Mouse (Mus musculus): ENCODE data around the gene Msl3l2. TPM values are rescaled to one million over a fixed set of nuclear protein-coding genes. Genes with fewer than 3 reads are reported as not detected.

Msl3l2 gene
- 7.7 and 10.0 TPM in 2 replicates for polyA plus RNA-seq (2014; fragmentation: Nextera tagmentation; extraction: Ambion mirVana)

DNA sequence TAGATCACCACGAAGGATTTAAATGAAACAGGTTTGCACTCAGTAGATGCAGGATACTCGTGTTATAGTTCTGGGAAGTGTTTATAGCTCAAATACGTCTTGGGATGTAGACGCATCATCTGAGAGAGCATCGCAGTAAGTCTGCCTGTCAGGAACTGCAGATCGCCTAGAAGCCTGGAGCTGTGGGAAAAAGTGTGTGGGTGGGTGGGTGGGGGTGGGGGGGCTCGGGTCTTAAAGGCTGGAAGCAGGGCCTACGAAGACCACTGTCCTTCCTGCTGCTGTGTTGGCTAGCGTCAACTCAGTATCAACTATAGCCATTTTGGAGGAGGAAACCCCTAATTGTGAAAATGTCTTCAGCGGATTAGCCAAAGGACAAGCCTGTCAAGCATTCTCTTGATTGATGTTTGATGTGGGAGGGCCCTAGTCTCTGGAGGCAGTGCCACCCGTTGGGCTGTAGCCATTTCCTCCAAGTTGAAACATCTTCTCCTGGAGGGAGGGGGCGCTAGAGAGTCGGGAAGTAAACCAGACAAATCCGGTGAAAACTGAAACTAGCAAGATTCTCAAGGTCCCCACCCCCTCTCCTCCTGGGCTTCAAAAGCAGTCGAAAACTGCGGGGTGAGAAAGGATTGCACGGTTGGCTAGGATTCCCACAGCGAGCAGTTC, at the start of gene Msl3l2:
TSS of gene Msl3l2 (plus strand) at position 585 of the 663 bp plus-strand sequence.
- Histone ChIP-seq H3K27ac (ENCODE audit: low read depth, low read length) (no peak within 1 kb of the TSS), H3K9me3 (ENCODE audit: control insufficient read depth, low read length) (no peaks in the 10 kb centered on the region), H3K27me3 (ENCODE audit: control insufficient read depth, insufficient read depth, low read length) (no peaks in the 10 kb centered on the region), H3K4me2 (ENCODE audit: low read depth) (no peak within 1 kb of the TSS), H3K4me1 (ENCODE audit: control insufficient read depth, insufficient read depth, low read length) (no peaks in the 10 kb centered on the region), H3K9ac (ENCODE audit: low read length) (no peak within 1 kb of the TSS), H3K36me3 (ENCODE audit: control insufficient read depth, insufficient read depth, low read length) (no peaks in the 10 kb centered on the region), H3K4me3 (ENCODE audit: low read depth, low read length) (no peak within 1 kb of the TSS)
- DNase-seq (ENCODE audit: low spot score) (peak; percentile 77), ATAC-seq (ENCODE audit: insufficient read depth, low FRiP score, low TSS enrichment) (peak; percentile 61)
- WGBS, result 28% methylated on average over 18 of the region's 18 CpGs

DNA sequence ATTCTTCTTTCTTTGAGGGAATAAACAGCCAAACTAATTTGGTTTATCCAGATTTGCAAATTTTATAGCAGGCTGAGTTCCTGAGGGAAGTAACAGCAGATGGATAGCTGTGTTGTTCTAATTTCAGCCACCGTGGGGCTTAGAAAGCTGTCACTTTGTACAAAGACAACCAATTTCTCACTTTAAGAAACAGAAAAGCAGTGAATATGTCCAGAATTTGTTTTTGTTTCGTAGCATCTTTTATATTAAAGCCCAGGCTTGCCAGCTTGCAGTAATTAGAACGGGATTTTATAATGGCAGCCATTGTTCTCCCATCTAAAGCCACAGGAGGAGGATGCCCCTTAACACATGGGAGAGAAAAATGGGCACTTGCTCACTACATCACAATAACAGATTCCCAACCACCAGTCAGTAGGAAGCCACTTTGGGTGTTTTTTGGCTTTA, 47.7 kb upstream of the Msl3l2 start:
- Histone ChIP-seq H3K4me1 (ENCODE audit: control insufficient read depth, insufficient read depth, low read length) (no peaks in the 10 kb centered on the region), H3K27ac (ENCODE audit: low read depth, low read length) (no peak overlapping the region), H3K36me3 (ENCODE audit: control insufficient read depth, insufficient read depth, low read length) (no peaks in the 10 kb centered on the region), H3K9me3 (ENCODE audit: control insufficient read depth, low read length) (no peaks in the 10 kb centered on the region), H3K4me2 (ENCODE audit: low read depth) (no peak overlapping the region), H3K27me3 (ENCODE audit: control insufficient read depth, insufficient read depth, low read length) (no peaks in the 10 kb centered on the region), H3K9ac (ENCODE audit: low read length) (no peak overlapping the region), H3K4me3 (ENCODE audit: low read depth, low read length) (no peak overlapping the region)
- ATAC-seq (ENCODE audit: insufficient read depth, low FRiP score, low TSS enrichment) (no peak), DNase-seq (ENCODE audit: low spot score) (no peak)
- WGBS, result 56% methylated on average over 3 of the region's 3 CpGs

DNA sequence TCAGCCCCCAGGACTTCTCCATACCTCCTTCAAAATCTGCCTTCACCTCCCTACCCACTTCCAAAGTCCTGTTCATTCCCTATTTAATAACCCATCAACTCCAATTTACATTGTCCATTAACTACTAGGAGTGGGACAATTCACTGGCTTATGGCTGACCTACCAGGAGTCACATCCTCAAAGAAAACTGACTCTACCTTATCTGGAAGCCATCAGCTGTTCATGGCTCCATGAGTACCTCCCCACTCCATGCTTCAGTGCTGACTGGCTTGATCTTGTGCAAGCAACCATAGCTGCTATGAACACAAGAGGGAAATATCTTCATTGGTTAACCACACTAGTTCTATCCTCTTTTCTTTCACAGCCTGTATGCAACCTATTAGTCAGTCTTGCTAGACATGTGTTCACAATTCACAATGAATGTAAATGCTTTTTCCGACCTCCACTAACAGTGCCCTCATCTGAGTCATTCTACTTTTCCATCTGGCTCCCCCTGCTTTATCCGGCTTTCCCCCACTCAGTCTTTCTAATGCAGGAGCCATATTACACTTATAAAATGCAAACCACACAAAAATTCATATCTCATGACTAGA, 45.4 kb upstream of the Msl3l2 start:
- Histone ChIP-seq H3K36me3 (ENCODE audit: control insufficient read depth, insufficient read depth, low read length) (no peaks in the 10 kb centered on the region), H3K4me2 (ENCODE audit: low read depth) (no peak overlapping the region), H3K27ac (ENCODE audit: low read depth, low read length) (no peak overlapping the region), H3K9me3 (ENCODE audit: control insufficient read depth, low read length) (no peaks in the 10 kb centered on the region), H3K4me3 (ENCODE audit: low read depth, low read length) (no peak overlapping the region), H3K9ac (ENCODE audit: low read length) (no peak overlapping the region), H3K4me1 (ENCODE audit: control insufficient read depth, insufficient read depth, low read length) (no peaks in the 10 kb centered on the region), H3K27me3 (ENCODE audit: control insufficient read depth, insufficient read depth, low read length) (no peaks in the 10 kb centered on the region)
- WGBS, result 86% methylated on average over 2 of the region's 2 CpGs
- no peak for DNase-seq (ENCODE audit: low spot score)
- no peak for ATAC-seq (ENCODE audit: insufficient read depth, low FRiP score, low TSS enrichment)

DNA sequence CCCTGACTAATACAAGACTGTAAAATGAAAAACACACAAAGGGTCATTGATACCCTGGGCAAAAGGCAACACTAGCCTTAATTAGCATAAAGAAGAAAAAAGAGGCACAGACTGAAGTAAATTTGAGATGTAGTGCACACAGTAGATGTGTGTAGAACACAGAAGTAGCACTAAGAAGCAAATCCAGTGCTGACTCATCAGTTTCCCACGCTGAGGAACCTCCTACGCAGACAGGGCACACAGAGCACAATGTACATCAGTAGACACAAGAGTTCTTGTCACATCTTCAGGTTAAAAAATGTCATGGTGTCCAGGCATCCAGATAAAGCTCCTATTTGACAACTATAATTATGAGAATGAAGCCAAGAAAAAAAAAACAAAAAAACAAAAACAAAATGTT, 44.0 kb upstream of the Msl3l2 start:
- H3K27me3 ChIP-seq (ENCODE audit: control insufficient read depth, insufficient read depth, low read length), result no peaks in the 10 kb centered on the region
- H3K4me1 ChIP-seq (ENCODE audit: control insufficient read depth, insufficient read depth, low read length), result no peaks in the 10 kb centered on the region
- H3K9ac ChIP-seq (ENCODE audit: low read length), result no peak overlapping the region
- no peaks in the 10 kb centered on the region for H3K36me3 ChIP-seq (ENCODE audit: control insufficient read depth, insufficient read depth, low read length)
- no peaks in the 10 kb centered on the region for H3K9me3 ChIP-seq (ENCODE audit: control insufficient read depth, low read length)
- DNase-seq (ENCODE audit: low spot score), result no peak
- H3K4me3 ChIP-seq (ENCODE audit: low read depth, low read length), result no peak overlapping the region
- no peak overlapping the region for H3K4me2 ChIP-seq (ENCODE audit: low read depth)
- no peak for ATAC-seq (ENCODE audit: insufficient read depth, low FRiP score, low TSS enrichment)
- WGBS, result 85% methylated on average over 2 of the region's 2 CpGs
- no peak overlapping the region for H3K27ac ChIP-seq (ENCODE audit: low read depth, low read length)

DNA sequence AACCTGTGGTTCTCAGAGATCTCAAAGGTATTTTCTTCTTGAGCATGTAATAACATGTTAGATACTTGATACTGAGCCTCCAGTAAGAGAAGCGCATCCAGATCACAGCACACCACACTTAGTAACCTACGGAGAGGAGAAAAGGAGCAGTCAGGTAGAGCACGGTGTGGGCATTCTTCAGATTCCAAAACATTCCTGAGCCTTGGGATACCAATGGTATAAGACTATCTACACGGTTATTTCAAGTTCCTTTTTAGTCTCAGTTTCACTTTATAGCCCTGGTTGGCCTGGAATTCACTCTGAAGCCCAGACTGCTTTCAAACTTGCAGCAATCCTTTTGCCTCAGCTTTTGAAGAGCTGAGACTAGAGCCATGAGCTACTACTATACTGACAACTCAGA, 17.0 kb upstream of the Msl3l2 start:
- no peak for DNase-seq (ENCODE audit: low spot score)
- Histone ChIP-seq H3K4me1 (ENCODE audit: control insufficient read depth, insufficient read depth, low read length) (no peaks in the 10 kb centered on the region), H3K9me3 (ENCODE audit: control insufficient read depth, low read length) (no peaks in the 10 kb centered on the region), H3K4me3 (ENCODE audit: low read depth, low read length) (no peak overlapping the region), H3K27me3 (ENCODE audit: control insufficient read depth, insufficient read depth, low read length) (no peaks in the 10 kb centered on the region), H3K4me2 (ENCODE audit: low read depth) (no peak overlapping the region), H3K9ac (ENCODE audit: low read length) (no peak overlapping the region), H3K27ac (ENCODE audit: low read depth, low read length) (no peak overlapping the region), H3K36me3 (ENCODE audit: control insufficient read depth, insufficient read depth, low read length) (no peaks in the 10 kb centered on the region)
- 79% methylated on average over 4 of the region's 4 CpGs for WGBS
- ATAC-seq (ENCODE audit: insufficient read depth, low FRiP score, low TSS enrichment), result no peak

DNA sequence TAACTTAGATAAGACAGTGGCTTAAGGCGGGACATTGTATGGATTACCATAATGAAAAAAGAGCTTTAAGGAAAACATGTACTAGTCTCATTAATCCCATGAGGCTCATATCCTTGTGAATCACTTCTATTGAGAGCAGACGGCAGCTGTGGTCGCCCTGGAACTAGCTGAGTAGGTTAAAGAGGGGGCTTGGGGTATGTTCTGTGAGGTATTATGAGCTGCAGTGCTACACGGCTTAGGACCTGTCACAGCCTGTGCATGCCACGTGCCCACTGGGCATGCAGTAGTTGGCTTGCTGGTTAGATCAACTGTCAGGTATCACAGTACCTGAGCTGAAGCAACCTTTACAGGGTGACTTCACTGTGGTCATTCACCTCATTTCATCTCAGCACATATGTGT, 12.1 kb upstream of the Msl3l2 start:
- H3K36me3 ChIP-seq (ENCODE audit: control insufficient read depth, insufficient read depth, low read length), result no peaks in the 10 kb centered on the region
- no peak overlapping the region for H3K9ac ChIP-seq (ENCODE audit: low read length)
- H3K9me3 ChIP-seq (ENCODE audit: control insufficient read depth, low read length), result no peaks in the 10 kb centered on the region
- H3K4me3 ChIP-seq (ENCODE audit: low read depth, low read length), result no peak overlapping the region
- H3K4me2 ChIP-seq (ENCODE audit: low read depth), result no peak overlapping the region
- DNase-seq (ENCODE audit: low spot score) (no peak), ATAC-seq (ENCODE audit: insufficient read depth, low FRiP score, low TSS enrichment) (peak; percentile 70)
- WGBS, result 72% methylated on average over 5 of the region's 5 CpGs
- H3K27me3 ChIP-seq (ENCODE audit: control insufficient read depth, insufficient read depth, low read length), result no peaks in the 10 kb centered on the region
- no peaks in the 10 kb centered on the region for H3K4me1 ChIP-seq (ENCODE audit: control insufficient read depth, insufficient read depth, low read length)
- H3K27ac ChIP-seq (ENCODE audit: low read depth, low read length), result no peak overlapping the region

DNA sequence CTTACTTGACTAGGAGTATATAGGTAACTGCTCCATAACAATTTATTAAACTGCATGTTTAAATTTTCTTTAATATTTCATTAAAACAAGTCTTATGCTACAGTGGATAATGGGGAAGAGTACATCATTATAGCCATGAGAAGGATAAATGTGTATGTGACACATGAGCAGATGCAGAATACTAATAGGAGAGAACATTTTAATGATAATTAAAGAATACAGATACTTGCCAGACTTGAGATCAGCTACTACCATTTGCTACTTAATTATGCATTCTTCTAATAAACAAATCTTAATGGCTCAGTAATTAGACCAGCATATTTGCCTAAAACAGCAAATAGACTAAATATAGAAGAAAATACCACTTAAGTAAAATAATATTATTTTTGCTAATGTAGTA, 10.0 kb upstream of the Msl3l2 start:
- H3K27me3 ChIP-seq (ENCODE audit: control insufficient read depth, insufficient read depth, low read length), result no peaks in the 10 kb centered on the region
- no peak overlapping the region for H3K27ac ChIP-seq (ENCODE audit: low read depth, low read length)
- no peaks in the 10 kb centered on the region for H3K36me3 ChIP-seq (ENCODE audit: control insufficient read depth, insufficient read depth, low read length)
- ATAC-seq (ENCODE audit: insufficient read depth, low FRiP score, low TSS enrichment) (no peak), DNase-seq (ENCODE audit: low spot score) (no peak)
- no peak overlapping the region for H3K4me3 ChIP-seq (ENCODE audit: low read depth, low read length)
- no peaks in the 10 kb centered on the region for H3K4me1 ChIP-seq (ENCODE audit: control insufficient read depth, insufficient read depth, low read length)
- no peak overlapping the region for H3K4me2 ChIP-seq (ENCODE audit: low read depth)
- H3K9me3 ChIP-seq (ENCODE audit: control insufficient read depth, low read length), result no peaks in the 10 kb centered on the region
- H3K9ac ChIP-seq (ENCODE audit: low read length), result no peak overlapping the region

DNA sequence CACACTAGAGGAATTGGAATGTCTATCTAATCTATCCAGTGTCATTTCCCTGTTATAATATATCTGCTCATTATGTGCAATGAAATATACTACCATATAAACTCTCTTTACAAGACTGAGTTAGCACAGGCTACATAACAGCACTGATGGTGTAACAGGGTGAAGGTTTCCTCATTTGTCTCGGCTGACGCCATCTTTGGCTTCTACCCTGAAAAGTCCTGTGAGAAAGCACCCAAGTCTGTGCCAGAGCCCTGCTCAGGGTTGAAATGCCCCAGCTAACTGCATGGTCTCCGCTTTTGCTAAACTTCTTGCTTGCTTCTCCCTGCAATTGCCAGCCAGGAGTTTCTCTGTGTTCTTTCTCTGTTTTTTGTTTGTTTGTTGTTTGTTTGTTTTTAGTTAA, 7.6 kb upstream of the Msl3l2 start:
- Histone ChIP-seq H3K9me3 (ENCODE audit: control insufficient read depth, low read length) (no peaks in the 10 kb centered on the region), H3K4me3 (ENCODE audit: low read depth, low read length) (no peak overlapping the region), H3K36me3 (ENCODE audit: control insufficient read depth, insufficient read depth, low read length) (no peaks in the 10 kb centered on the region), H3K4me2 (ENCODE audit: low read depth) (no peak overlapping the region), H3K9ac (ENCODE audit: low read length) (no peak overlapping the region), H3K4me1 (ENCODE audit: control insufficient read depth, insufficient read depth, low read length) (no peaks in the 10 kb centered on the region), H3K27ac (ENCODE audit: low read depth, low read length) (no peak overlapping the region), H3K27me3 (ENCODE audit: control insufficient read depth, insufficient read depth, low read length) (no peaks in the 10 kb centered on the region)
- DNase-seq (ENCODE audit: low spot score) (no peak), ATAC-seq (ENCODE audit: insufficient read depth, low FRiP score, low TSS enrichment) (no peak)
- WGBS, result 90% methylated on average over 3 of the region's 3 CpGs

DNA sequence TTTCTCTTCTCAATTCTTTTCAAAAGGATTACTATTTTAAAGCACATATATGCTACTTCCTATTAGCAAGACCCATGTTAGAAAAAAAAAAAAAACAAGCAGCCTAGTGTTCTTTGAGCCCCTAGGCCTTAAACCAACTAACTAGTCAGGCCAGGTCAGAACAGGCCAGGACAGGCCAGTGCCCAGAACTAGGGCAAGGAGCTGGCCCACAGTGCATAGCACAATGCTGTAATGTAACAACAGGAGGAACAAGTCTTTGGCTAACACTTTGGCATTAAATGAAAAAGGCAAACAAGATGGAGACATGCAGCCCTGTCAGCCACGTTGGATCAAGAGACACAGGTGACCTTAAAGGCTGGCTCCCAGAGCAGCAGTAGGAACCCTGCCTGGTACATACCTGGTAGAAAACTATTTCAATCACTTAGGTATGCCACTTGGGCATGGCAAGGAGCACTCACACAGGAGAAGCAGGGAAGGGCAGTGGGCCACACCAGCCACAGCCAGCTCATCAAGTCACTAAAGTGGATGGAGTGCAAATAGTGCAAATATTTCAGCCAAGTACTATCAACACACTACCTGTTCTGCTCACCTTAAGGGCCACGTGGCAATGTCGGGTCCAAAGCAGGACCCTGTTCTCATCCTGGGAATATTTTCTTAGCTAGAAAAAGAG, 6.9 kb upstream of the Msl3l2 start:
- Histone ChIP-seq H3K9me3 (ENCODE audit: control insufficient read depth, low read length) (no peaks in the 10 kb centered on the region), H3K36me3 (ENCODE audit: control insufficient read depth, insufficient read depth, low read length) (no peaks in the 10 kb centered on the region), H3K4me2 (ENCODE audit: low read depth) (no peak overlapping the region), H3K4me3 (ENCODE audit: low read depth, low read length) (no peak overlapping the region), H3K27ac (ENCODE audit: low read depth, low read length) (no peak overlapping the region), H3K9ac (ENCODE audit: low read length) (no peak overlapping the region), H3K4me1 (ENCODE audit: control insufficient read depth, insufficient read depth, low read length) (no peaks in the 10 kb centered on the region), H3K27me3 (ENCODE audit: control insufficient read depth, insufficient read depth, low read length) (no peaks in the 10 kb centered on the region)
- 84% methylated on average over 3 of the region's 3 CpGs for WGBS
- no peak for DNase-seq (ENCODE audit: low spot score)
- no peak for ATAC-seq (ENCODE audit: insufficient read depth, low FRiP score, low TSS enrichment)

All from neural tube, embryonic 11.5 days (tissue).